ENCODE assay signal across 9 mouse cellular contexts in the genomic region with DNA sequence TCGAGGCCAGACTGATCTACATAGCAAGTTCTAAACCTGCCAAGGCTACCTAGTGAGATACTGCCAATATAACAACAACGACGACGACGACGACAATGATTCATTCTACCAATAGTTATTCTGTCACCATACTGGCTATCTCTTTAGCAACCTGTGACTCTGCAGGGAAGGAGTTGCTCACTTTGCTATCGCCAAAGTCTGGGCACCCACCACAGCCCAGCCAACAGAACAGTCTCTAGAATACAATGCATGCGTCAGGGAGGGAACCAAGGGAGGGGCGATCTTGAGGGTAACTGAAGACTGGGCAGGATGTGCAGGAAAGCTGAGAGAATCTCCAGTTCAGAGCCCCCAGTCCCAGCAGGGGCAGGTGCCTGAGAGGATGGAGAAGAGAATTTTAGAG. TPM values are rescaled to one million over a fixed set of nuclear protein-coding genes. Genes with fewer than 3 reads are reported as not detected.
DNase-seq lines count a peak whose midpoint lies in the region; ATAC-seq and TF ChIP-seq lines count a peak whose summit lies in the region.
"Had no signal": no experiment of that assay in that cellular context is flagged by ENCODE, and none has a peak within 500 bp of the region (broad histone marks: within the 10 kb centered on the region; RNA-seq: fewer than 3 reads in every experiment).

No protein-coding gene starts in this region.

- H3K9me3 ChIP-seq in forebrain, embryonic 10.5 days = no peaks in the 10 kb centered on the region
- H3K9me3 ChIP-seq in intestine, embryonic 14.5 days (ENCODE audit: control insufficient read depth, low read length) = no peaks in the 10 kb centered on the region
- H3K9me3 ChIP-seq in midbrain, embryonic 16.5 days (replicated peaks; ENCODE audit: control insufficient read depth, low read length, poor library complexity, severe bottlenecking) = no peaks in the 10 kb centered on the region

- peak overlapping the region; percentile 28; the same call in 1 of the 2 replicates for H3K27ac ChIP-seq in left cerebral cortex, adult 2 months
- peak overlapping the region; percentile 98 for H3K27ac ChIP-seq in forebrain, embryonic 10.5 days
- H3K27ac ChIP-seq in intestine, embryonic 14.5 days (ENCODE audit: low read depth) = no peak overlapping the region
- peak overlapping the region; percentile 98 for H3K27ac ChIP-seq in midbrain, embryonic 16.5 days (ENCODE audit: low read length)

- intact Hi-C loops in left cerebral cortex, adult 2 months (cut with DNase I) = loop anchor here (5.0 to 10.0 kb wide), 4 partner anchors 130 to 507 kb away; partner anchors contain the start of genes Cyb5rl and Mrpl37
- intact Hi-C loops in left cerebral cortex, postnatal 36 days (cut with DNase I) = loop anchor here (5.0 to 10.0 kb wide), 2 partner anchors 205 to 223 kb away; partner anchors contain the start of gene Lexm

- H3K36me3 ChIP-seq in forebrain, embryonic 10.5 days (replicated peaks) = no peaks in the 10 kb centered on the region
- no peaks in the 10 kb centered on the region for H3K36me3 ChIP-seq in intestine, embryonic 14.5 days (ENCODE audit: control insufficient read depth, insufficient read depth, low read length)
- H3K36me3 ChIP-seq in midbrain, embryonic 16.5 days (ENCODE audit: control insufficient read depth, insufficient read depth, low read length) = no peaks in the 10 kb centered on the region

- 0 out of 2 replicates have a peak overlapping the region, but pooled peaks have one; percentile 25 for H3K9ac ChIP-seq in intestine, embryonic 14.5 days (ENCODE audit: low read length)
- H3K9ac ChIP-seq in midbrain, embryonic 16.5 days (ENCODE audit: low read depth, low read length) = peak overlapping the region; percentile 39

- peak overlapping the region; percentile 99 for H3K4me2 ChIP-seq in intestine, embryonic 14.5 days (ENCODE audit: low read length)
- peak overlapping the region; percentile 100 for H3K4me2 ChIP-seq in midbrain, embryonic 16.5 days (ENCODE audit: low read length)

- peak overlapping the region; percentile 21 for H3K4me3 ChIP-seq in left cerebral cortex, adult 2 months
- peak overlapping the region; percentile 58 for H3K4me3 ChIP-seq in forebrain, embryonic 10.5 days
- peak overlapping the region; percentile 21 for H3K4me3 ChIP-seq in intestine, embryonic 14.5 days (ENCODE audit: low read depth, low read length)
- H3K4me3 ChIP-seq in midbrain, embryonic 16.5 days (ENCODE audit: low read depth, low read length) = peak overlapping the region; percentile 11

- 8% methylated on average over 9 of the region's 9 CpGs for WGBS in forebrain, embryonic 10.5 days
- 13% methylated on average over 9 of the region's 9 CpGs for WGBS in intestine, embryonic 14.5 days
- WGBS in midbrain, embryonic 16.5 days = 8% methylated on average over 9 of the region's 9 CpGs

- DNase-seq in left cerebral cortex, adult 2 months (ENCODE audit: extremely low spot score in 1 of 2, low spot score in 2 of 2) = no peak
- no peak for DNase-seq in left cerebral cortex, postnatal 36 days (ENCODE audit: low spot score in 2 of 2)
- no peak for DNase-seq in forebrain, embryonic 10.5 days (ENCODE audit: extremely low spot score, low spot score)
- no peak for DNase-seq in intestine, embryonic 14.5 days (ENCODE audit: low spot score)
- no peak for DNase-seq in natural killer cell, adult 2 months (ENCODE audit: low spot score in 2 of 2)
- DNase-seq in spleen, adult 18-20 months = no peak
- no peak for DNase-seq in right cerebral cortex, postnatal 25 days
- DNase-seq: lung, adult 2 months had no signal

- no peak for TF ChIP-seq CTCF in left cerebral cortex, adult 2 months (IDR thresholded peaks at IDR 0.05)

- ATAC-seq in intestine, embryonic 14.5 days (replicated peaks; ENCODE audit: low FRiP score, low TSS enrichment, low read depth) = no peak
- no peak for ATAC-seq in midbrain, embryonic 16.5 days

- H3K4me1 ChIP-seq in forebrain, embryonic 10.5 days = peaks cover 63% of the 10 kb centered on the region
- H3K4me1 ChIP-seq in intestine, embryonic 14.5 days (replicated peaks; ENCODE audit: control insufficient read depth, insufficient read depth, low read length) = peaks cover 34% of the 10 kb centered on the region
- peaks cover 40% of the 10 kb centered on the region for H3K4me1 ChIP-seq in midbrain, embryonic 16.5 days (ENCODE audit: control insufficient read depth, insufficient read depth, low read length)

- H3K27me3 ChIP-seq in forebrain, embryonic 10.5 days (ENCODE audit: poor library complexity, severe bottlenecking) = peaks cover 19% of the 10 kb centered on the region
- no peaks in the 10 kb centered on the region for H3K27me3 ChIP-seq in intestine, embryonic 14.5 days (replicated peaks; ENCODE audit: control insufficient read depth, insufficient read depth, low read length)
- no peaks in the 10 kb centered on the region for H3K27me3 ChIP-seq in midbrain, embryonic 16.5 days (ENCODE audit: control insufficient read depth, insufficient read depth, low read depth, low read length)

RNA-seq across cellular contexts. Expression of gene Acot11, which starts 32.6 kb away (rescaled TPM):
- total RNA-seq in left cerebral cortex, adult 2 months (2021) = 10 to 100 TPM; 51.7 to 54.1 TPM
- total RNA-seq in left cerebral cortex, postnatal 36 days (2021) = 10 to 100 TPM; 43.0 to 51.2 TPM
- polyA plus RNA-seq in forebrain, embryonic 10.5 days (2016; fragmentation: Nextera tagmentation; extraction: Ambion mirVana) = 1.9 and 2.1 TPM in 2 replicates
- 5.9 and 7.3 TPM in 2 replicates for polyA plus RNA-seq in intestine, embryonic 14.5 days (2014; fragmentation: Nextera tagmentation; extraction: Ambion mirVana)
- polyA plus RNA-seq in midbrain, embryonic 16.5 days (2015; fragmentation: Nextera tagmentation; extraction: Ambion mirVana) = 1.9 and 2.2 TPM in 2 replicates
